Mouse (Mus musculus) stomach, postnatal 0 days (tissue): ENCODE results near the gene Cnpy3.
A peak's percentile ranks its signal among the peaks of the same experiment; 100 is the strongest.

Source experiments
- CTCF ChIP-seq: IDR thresholded peaks from 2 replicates; pipeline ENCODE4 v1.5.1; 2016; ENCODE audit warnings: antibody characterized with exemption, low read depth, mild to moderate bottlenecking, moderate library complexity
- EP300 ChIP-seq: optimal IDR thresholded peaks from 2 replicates; pipeline ENCODE3; 2016; ENCODE audit warnings: antibody characterized with exemption

- TF ChIP-seq CTCF (peak; percentile 66), EP300 (no peak)
These were observed 15.9 kb downstream of the Cnpy3 start for GRCm38 (mm10) chr17:46736160-46736559.
